Mouse (Mus musculus): ENCODE measurements around the gene Siva1. TPM values are rescaled to one million over a fixed set of nuclear protein-coding genes. Genes with fewer than 3 reads are reported as not detected.

Siva1 gene
- total and polyA plus RNA-seq, 3 experiments = 78.1 to 137 (median 135) TPM

GRCm38 (mm10) chr12:112630029-112630428 lies 14.4 kb upstream of the Siva1 start:
- H3K36me3 ChIP-seq (replicated peaks in 1 of 2; ENCODE audit: control insufficient read depth in 1 of 2, insufficient read depth in 1 of 2, low read length in 1 of 2) = peaks cover 0 to 33% of the 10 kb centered on the region in 2 experiments
- dilution Hi-C loops (cut with MboI; ENCODE audit: extremely low pct_ligation_motif_present, extremely low pct_unique_long_range_greater_than_20kb, low sequenced_read_pairs) = no loop called here
- in situ Hi-C loops (cut with MboI; ENCODE audit: low pct_ligation_motif_present, low pct_unique_long_range_greater_than_20kb, low sequenced_read_pairs) = no loop called here
- H3K9ac ChIP-seq (ENCODE audit: insufficient read depth, low read depth) = no peak overlapping the region
- H3K27ac ChIP-seq (ENCODE audit: insufficient read depth, low read depth) = no peak overlapping the region
- no peak overlapping the region for H3K4me3 ChIP-seq (replicated peaks in 1 of 3; ENCODE audit: low read depth in 2 of 3, low read length in 2 of 3, poor library complexity in 1 of 3)
- H3K27me3 ChIP-seq (replicated peaks) = no peaks in the 10 kb centered on the region
- H3K79me2 ChIP-seq (replicated peaks; ENCODE audit: control insufficient read depth, extremely low read depth, insufficient read depth, poor library complexity, severe bottlenecking) = no peaks in the 10 kb centered on the region
- H3K4me1 ChIP-seq (ENCODE audit: control insufficient read depth in 1 of 2, insufficient read depth in 2 of 2) = peaks cover 32 to 70% of the 10 kb centered on the region in 2 experiments
- TF ChIP-seq USF1 (IDR thresholded peaks at IDR 0.05; ENCODE audit: low read depth, low read length) (no peak), JUN (IDR thresholded peaks at IDR 0.05; ENCODE audit: insufficient read depth, low read depth, low read length) (no peak), CTCF (conservative IDR thresholded peaks at IDR 0.05 in 1 of 2, IDR thresholded peaks at IDR 0.05 in 1 of 2; ENCODE audit: low read depth in 2 of 2, low read length in 2 of 2) (no peak), NRF1 (IDR thresholded peaks at IDR 0.05; ENCODE audit: low read depth, low read length) (no peak), MXI1 (IDR thresholded peaks at IDR 0.05; ENCODE audit: low read depth, low read length) (no peak), ZMIZ1 (IDR thresholded peaks at IDR 0.05; ENCODE audit: low read depth, low read length) (no peak), ZC3H11A (IDR thresholded peaks at IDR 0.05; ENCODE audit: low read depth, low read length) (no peak), TBP (conservative IDR thresholded peaks at IDR 0.05; ENCODE audit: low read depth, low read length) (no peak), POLR2AphosphoS2 (IDR thresholded peaks at IDR 0.05; ENCODE audit: low read depth, low read length) (no peak), MYC (IDR thresholded peaks at IDR 0.05; ENCODE audit: low read depth, low read length) (no peak), MEF2A (IDR thresholded peaks at IDR 0.05; ENCODE audit: borderline replicate concordance, low read depth, low read length) (no peak), RCOR1 (conservative IDR thresholded peaks at IDR 0.05; ENCODE audit: low read depth, low read length) (no peak), ZKSCAN1 (IDR thresholded peaks at IDR 0.05; ENCODE audit: borderline replicate concordance, low read depth, low read length) (no peak), ETS1 (conservative IDR thresholded peaks at IDR 0.05; ENCODE audit: low read depth, low read length) (no peak), JUND (conservative IDR thresholded peaks at IDR 0.05; ENCODE audit: low read depth, low read length) (no peak), NELFE (IDR thresholded peaks at IDR 0.05; ENCODE audit: low read depth, low read length) (no peak), IRF4 (IDR thresholded peaks at IDR 0.05; ENCODE audit: low read depth, low read length) (no peak)
- no peaks in the 10 kb centered on the region for H3K9me3 ChIP-seq (replicated peaks; ENCODE audit: low read length)
- H3K4me2 ChIP-seq (ENCODE audit: insufficient read depth, low read depth, poor library complexity, severe bottlenecking) = no peak overlapping the region
- no peak for DNase-seq (ENCODE audit: extremely low read depth)

GRCm38 (mm10) chr12:112630796-112631195 lies 13.7 kb upstream of the Siva1 start:
- no peak overlapping the region for H3K27ac ChIP-seq (ENCODE audit: insufficient read depth, low read depth)
- H3K36me3 ChIP-seq (replicated peaks in 1 of 2; ENCODE audit: control insufficient read depth in 1 of 2, insufficient read depth in 1 of 2, low read length in 1 of 2) = peaks cover 0 to 36% of the 10 kb centered on the region in 2 experiments
- H3K4me2 ChIP-seq (ENCODE audit: insufficient read depth, low read depth, poor library complexity, severe bottlenecking) = no peak overlapping the region
- dilution Hi-C loops (cut with MboI; ENCODE audit: extremely low pct_ligation_motif_present, extremely low pct_unique_long_range_greater_than_20kb, low sequenced_read_pairs) (no loop called here), in situ Hi-C loops (cut with MboI; ENCODE audit: low pct_ligation_motif_present, low pct_unique_long_range_greater_than_20kb, low sequenced_read_pairs) (no loop called here)
- DNase-seq (ENCODE audit: extremely low read depth) = no peak
- TF ChIP-seq TBP (conservative IDR thresholded peaks at IDR 0.05; ENCODE audit: low read depth, low read length) = no peak
- no peak for TF ChIP-seq SMC3 (IDR thresholded peaks at IDR 0.05; ENCODE audit: low read depth, low read length)
- TF ChIP-seq CTCF (conservative IDR thresholded peaks at IDR 0.05 in 1 of 2, IDR thresholded peaks at IDR 0.05 in 1 of 2; ENCODE audit: low read depth in 2 of 2, low read length in 2 of 2) = no peak
- TF ChIP-seq USF1 (IDR thresholded peaks at IDR 0.05; ENCODE audit: low read depth, low read length) = no peak
- no peak for TF ChIP-seq CHD1 (IDR thresholded peaks at IDR 0.05; ENCODE audit: low read depth, low read length)
- TF ChIP-seq CHD2 (IDR thresholded peaks at IDR 0.05; ENCODE audit: low read length) = no peak
- no peak for TF ChIP-seq MAZ (IDR thresholded peaks at IDR 0.05; ENCODE audit: low read depth, low read length)
- no peak for TF ChIP-seq GABPA (IDR thresholded peaks at IDR 0.05; ENCODE audit: insufficient replicate concordance, low read depth, low read length)
- no peak for TF ChIP-seq ZMIZ1 (IDR thresholded peaks at IDR 0.05; ENCODE audit: low read depth, low read length)
- no peak for TF ChIP-seq MXI1 (IDR thresholded peaks at IDR 0.05; ENCODE audit: low read depth, low read length)
- TF ChIP-seq ZC3H11A (IDR thresholded peaks at IDR 0.05; ENCODE audit: low read depth, low read length) = no peak
- no peak for TF ChIP-seq MAFK (IDR thresholded peaks at IDR 0.05; ENCODE audit: insufficient replicate concordance, low read length)
- no peak for TF ChIP-seq PAX5 (IDR thresholded peaks at IDR 0.05; ENCODE audit: low read length)
- no peak for TF ChIP-seq NELFE (IDR thresholded peaks at IDR 0.05; ENCODE audit: low read depth, low read length)
- no peaks in the 10 kb centered on the region for H3K79me2 ChIP-seq (replicated peaks; ENCODE audit: control insufficient read depth, extremely low read depth, insufficient read depth, poor library complexity, severe bottlenecking)
- peaks cover 28 to 63% of the 10 kb centered on the region in 2 experiments for H3K4me1 ChIP-seq (ENCODE audit: control insufficient read depth in 1 of 2, insufficient read depth in 2 of 2)
- no peaks in the 10 kb centered on the region for H3K9me3 ChIP-seq (replicated peaks; ENCODE audit: low read length)
- no peak overlapping the region for H3K9ac ChIP-seq (ENCODE audit: insufficient read depth, low read depth)
- H3K4me3 ChIP-seq (replicated peaks in 1 of 3; ENCODE audit: low read depth in 2 of 3, low read length in 2 of 3, poor library complexity in 1 of 3) = no peak overlapping the region
- H3K27me3 ChIP-seq (replicated peaks) = no peaks in the 10 kb centered on the region
